Mouse (Mus musculus): ENCODE measurements around the gene Gak. TPM values are rescaled to one million over a fixed set of nuclear protein-coding genes. Genes with fewer than 3 reads are reported as not detected.

Gene Gak
- polyA plus RNA-seq, 1 experiment from 2014 or later = 57.1 TPM

DNA sequence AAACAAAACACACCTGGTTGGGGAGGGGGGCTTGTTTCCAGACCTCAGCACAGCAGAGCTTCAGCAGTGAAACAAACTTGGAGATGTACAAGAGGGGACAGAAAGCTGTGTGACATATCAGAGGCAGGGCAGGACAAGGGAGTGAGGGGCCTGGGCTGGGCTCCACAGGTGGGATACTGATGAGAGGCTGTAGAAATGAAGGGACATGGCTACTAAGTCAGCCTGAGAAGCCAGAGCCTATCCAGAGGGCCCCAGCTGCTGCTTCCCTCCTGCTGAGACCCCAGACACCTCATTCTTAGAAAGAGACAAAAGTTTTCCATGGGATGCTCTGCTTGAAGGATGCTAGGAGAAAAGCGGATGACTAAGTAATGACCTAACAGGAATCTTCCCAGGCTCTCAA is 29.1 kb upstream of the Gak start:
- Histone ChIP-seq H3K36me3 (ENCODE audit: control insufficient read depth, insufficient read depth, low read length) (peaks cover 21% of the 10 kb centered on the region), H3K9ac (ENCODE audit: low read length) (no peak overlapping the region), H3K9me3 (ENCODE audit: control insufficient read depth, low read length) (no peaks in the 10 kb centered on the region), H3K4me2 (ENCODE audit: low read depth, low read length) (no peak overlapping the region), H3K4me3 (ENCODE audit: low read length) (no peak overlapping the region), H3K27me3 (ENCODE audit: control insufficient read depth, insufficient read depth, low read depth, low read length) (no peaks in the 10 kb centered on the region), H3K4me1 (replicated peaks; ENCODE audit: control insufficient read depth, insufficient read depth, low read length) (peaks cover 7% of the 10 kb centered on the region), H3K27ac (ENCODE audit: low read length) (no peak overlapping the region)
- 88% methylated on average over 1 of the region's 1 CpGs for WGBS
- no peak for ATAC-seq (ENCODE audit: low read depth)

DNA sequence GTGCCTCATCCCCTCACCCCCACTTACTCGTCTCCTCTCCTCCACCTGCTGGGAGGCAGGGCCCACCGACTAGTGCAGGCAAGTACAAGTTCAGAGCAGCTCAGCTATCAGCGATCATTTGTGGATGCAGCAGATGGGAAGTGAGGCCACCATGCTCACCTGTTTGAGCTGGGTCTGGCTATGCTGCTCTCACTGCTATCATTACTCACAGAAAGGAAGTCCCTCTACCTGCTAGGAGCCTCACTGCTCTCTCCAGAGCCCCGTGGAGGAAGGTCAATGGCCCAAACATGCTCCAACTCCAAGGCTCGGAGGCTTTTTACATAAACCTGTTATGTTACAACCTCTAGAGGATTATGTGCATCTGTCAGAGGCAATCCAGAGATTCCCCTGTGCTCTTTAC is 27.9 kb upstream of the Gak start:
- ATAC-seq (ENCODE audit: low read depth) = no peak
- no peak overlapping the region for H3K9ac ChIP-seq (ENCODE audit: low read length)

DNA sequence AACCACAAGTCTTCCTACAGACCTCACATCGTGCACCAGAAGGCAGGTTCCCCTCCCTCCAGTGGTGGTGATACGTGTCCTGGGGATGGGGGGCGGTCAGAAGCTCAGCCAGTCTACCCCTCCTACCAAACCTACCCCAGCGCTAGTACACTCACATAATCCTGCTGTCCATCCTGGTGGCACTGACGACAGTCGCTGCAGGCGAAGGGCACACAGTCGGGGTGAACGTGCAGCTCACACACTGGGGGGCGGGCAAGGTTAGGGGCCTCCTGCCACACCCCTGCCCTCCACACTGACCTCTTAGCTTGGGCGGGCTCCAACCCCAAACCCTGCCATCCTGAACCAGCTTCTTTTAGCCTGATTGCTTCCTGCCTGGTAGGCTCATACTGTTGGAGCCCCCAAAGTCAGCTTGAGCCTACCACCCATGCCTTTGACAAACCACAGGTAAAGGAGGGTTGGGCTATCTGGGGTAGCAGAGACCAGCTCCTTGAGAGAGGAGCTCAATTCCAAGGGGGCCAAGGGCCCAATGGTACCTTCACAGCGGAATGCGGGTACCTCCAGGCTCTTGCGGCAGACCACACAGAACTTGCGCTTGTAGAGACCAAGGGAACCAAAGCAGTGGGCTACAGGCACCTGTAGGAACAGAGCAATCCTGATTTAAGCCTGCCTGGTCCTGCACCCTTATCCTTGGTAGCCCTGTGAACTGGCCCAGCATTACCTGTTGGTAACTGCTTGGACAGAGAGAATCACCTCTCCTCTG is 26.5 kb upstream of the Gak start:
- no peak overlapping the region for H3K9ac ChIP-seq (ENCODE audit: low read length)
- H3K4me2 ChIP-seq (ENCODE audit: low read depth, low read length) = no peak overlapping the region
- peaks cover 31% of the 10 kb centered on the region for H3K36me3 ChIP-seq (ENCODE audit: control insufficient read depth, insufficient read depth, low read length)
- H3K9me3 ChIP-seq (ENCODE audit: control insufficient read depth, low read length) = no peaks in the 10 kb centered on the region
- peaks cover 7% of the 10 kb centered on the region for H3K4me1 ChIP-seq (replicated peaks; ENCODE audit: control insufficient read depth, insufficient read depth, low read length)
- no peaks in the 10 kb centered on the region for H3K27me3 ChIP-seq (ENCODE audit: control insufficient read depth, insufficient read depth, low read depth, low read length)
- H3K4me3 ChIP-seq (ENCODE audit: low read length) = no peak overlapping the region
- no peak overlapping the region for H3K27ac ChIP-seq (ENCODE audit: low read length)
- 88% methylated on average over 15 of the region's 15 CpGs for WGBS
- ATAC-seq (ENCODE audit: low read depth) = no peak

More for the DNA sequence above, 27.9 kb upstream of the Gak start:
- H3K4me1 ChIP-seq (replicated peaks; ENCODE audit: control insufficient read depth, insufficient read depth, low read length) = peaks cover 7% of the 10 kb centered on the region
- no peak overlapping the region for H3K4me3 ChIP-seq (ENCODE audit: low read length)
- H3K4me2 ChIP-seq (ENCODE audit: low read depth, low read length) = no peak overlapping the region
- 76% methylated on average over 5 of the region's 5 CpGs for WGBS
- no peak overlapping the region for H3K27ac ChIP-seq (ENCODE audit: low read length)
- H3K27me3 ChIP-seq (ENCODE audit: control insufficient read depth, insufficient read depth, low read depth, low read length) = no peaks in the 10 kb centered on the region
- peaks cover 30% of the 10 kb centered on the region for H3K36me3 ChIP-seq (ENCODE audit: control insufficient read depth, insufficient read depth, low read length)
- H3K9me3 ChIP-seq (ENCODE audit: control insufficient read depth, low read length) = no peaks in the 10 kb centered on the region

DNA sequence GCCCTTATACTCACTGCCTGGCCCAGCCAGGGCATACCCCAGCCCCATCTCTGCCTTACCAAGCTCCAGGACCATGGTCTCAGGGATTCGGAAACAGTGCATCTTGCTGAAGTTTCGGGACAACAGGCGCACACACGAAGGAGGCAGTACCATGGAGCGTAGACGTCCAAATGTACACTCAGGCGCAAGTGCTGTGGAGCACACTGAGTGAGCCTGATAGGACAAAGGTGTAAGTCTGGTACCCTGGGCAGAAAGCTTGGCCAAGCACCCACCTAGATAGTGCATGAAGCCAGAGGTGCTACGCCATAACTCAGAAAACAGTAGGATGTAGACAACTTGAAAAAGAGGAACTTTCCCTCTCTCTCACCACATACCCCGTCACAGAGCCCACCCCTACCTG is 25.8 kb upstream of the Gak start:
- Histone ChIP-seq H3K27ac (ENCODE audit: low read length) (no peak overlapping the region), H3K36me3 (ENCODE audit: control insufficient read depth, insufficient read depth, low read length) (peaks cover 31% of the 10 kb centered on the region), H3K27me3 (ENCODE audit: control insufficient read depth, insufficient read depth, low read depth, low read length) (no peaks in the 10 kb centered on the region), H3K9ac (ENCODE audit: low read length) (no peak overlapping the region), H3K4me3 (ENCODE audit: low read length) (no peak overlapping the region), H3K9me3 (ENCODE audit: control insufficient read depth, low read length) (no peaks in the 10 kb centered on the region), H3K4me1 (replicated peaks; ENCODE audit: control insufficient read depth, insufficient read depth, low read length) (peaks cover 7% of the 10 kb centered on the region), H3K4me2 (ENCODE audit: low read depth, low read length) (no peak overlapping the region)
- WGBS = 92% methylated on average over 9 of the region's 9 CpGs
- ATAC-seq (ENCODE audit: low read depth) = no peak

DNA sequence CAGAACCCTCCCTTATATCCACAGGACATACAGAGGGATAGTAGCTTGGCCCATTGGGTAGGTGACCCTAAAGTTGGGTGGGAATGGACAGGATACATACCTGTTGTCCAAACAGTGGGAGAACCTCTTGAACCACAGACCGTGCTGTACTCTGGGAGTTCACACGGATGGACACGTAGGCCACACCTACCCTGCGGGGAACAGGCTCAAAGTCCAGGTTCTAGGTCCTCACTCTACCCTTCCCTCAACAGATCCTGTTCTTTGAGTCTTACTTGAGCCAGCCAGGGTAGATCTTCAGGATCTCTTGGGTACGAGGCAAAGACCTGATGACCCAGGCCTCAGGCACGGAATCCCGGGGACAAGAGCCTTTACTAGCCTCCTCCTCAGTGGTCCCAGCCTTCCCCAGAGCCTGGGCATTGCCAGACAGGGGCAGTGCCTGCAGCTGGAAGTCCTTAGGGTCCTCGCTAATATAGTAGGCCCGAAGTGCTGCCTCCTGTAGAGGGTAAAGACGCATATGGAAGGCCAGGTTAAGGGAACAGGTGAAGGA is 25.0 kb upstream of the Gak start:
- H3K36me3 ChIP-seq (ENCODE audit: control insufficient read depth, insufficient read depth, low read length) = peaks cover 31% of the 10 kb centered on the region
- H3K4me3 ChIP-seq (ENCODE audit: low read length) = no peak overlapping the region
- H3K9ac ChIP-seq (ENCODE audit: low read length) = no peak overlapping the region
- H3K27me3 ChIP-seq (ENCODE audit: control insufficient read depth, insufficient read depth, low read depth, low read length) = no peaks in the 10 kb centered on the region
- no peak overlapping the region for H3K4me2 ChIP-seq (ENCODE audit: low read depth, low read length)
- no peaks in the 10 kb centered on the region for H3K9me3 ChIP-seq (ENCODE audit: control insufficient read depth, low read length)
- peaks cover 3% of the 10 kb centered on the region for H3K4me1 ChIP-seq (replicated peaks; ENCODE audit: control insufficient read depth, insufficient read depth, low read length)
- 91% methylated on average over 10 of the region's 10 CpGs for WGBS
- H3K27ac ChIP-seq (ENCODE audit: low read length) = no peak overlapping the region
- no peak for ATAC-seq (ENCODE audit: low read depth)

DNA sequence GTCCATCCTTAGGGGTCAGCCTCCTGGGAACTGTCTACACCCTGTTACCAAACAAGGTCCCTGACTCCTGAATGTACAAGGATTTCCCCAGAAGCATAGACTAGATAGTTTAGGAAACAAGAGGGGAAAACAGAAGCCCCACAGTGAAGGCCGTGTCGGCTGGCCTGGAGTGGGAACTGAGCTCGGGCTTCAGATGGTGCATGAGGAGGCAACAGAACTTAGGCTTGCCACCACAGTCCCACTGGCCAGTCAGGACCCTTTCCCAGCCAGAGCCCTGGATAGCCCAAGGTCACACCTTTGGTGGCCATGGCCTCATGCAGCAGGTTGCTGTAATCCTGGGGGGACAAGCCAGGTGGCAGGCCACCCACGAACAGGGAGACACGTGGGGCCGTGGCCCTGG is 23.8 kb upstream of the Gak start:
- H3K36me3 ChIP-seq (ENCODE audit: control insufficient read depth, insufficient read depth, low read length) = peaks cover 33% of the 10 kb centered on the region
- no peak overlapping the region for H3K4me2 ChIP-seq (ENCODE audit: low read depth, low read length)
- H3K4me1 ChIP-seq (replicated peaks; ENCODE audit: control insufficient read depth, insufficient read depth, low read length) = no peaks in the 10 kb centered on the region
- H3K27me3 ChIP-seq (ENCODE audit: control insufficient read depth, insufficient read depth, low read depth, low read length) = no peaks in the 10 kb centered on the region
- no peak overlapping the region for H3K9ac ChIP-seq (ENCODE audit: low read length)
- H3K27ac ChIP-seq (ENCODE audit: low read length) = no peak overlapping the region
- WGBS = 89% methylated on average over 6 of the region's 6 CpGs
- H3K4me3 ChIP-seq (ENCODE audit: low read length) = no peak overlapping the region
- no peak for ATAC-seq (ENCODE audit: low read depth)
- H3K9me3 ChIP-seq (ENCODE audit: control insufficient read depth, low read length) = no peaks in the 10 kb centered on the region

DNA sequence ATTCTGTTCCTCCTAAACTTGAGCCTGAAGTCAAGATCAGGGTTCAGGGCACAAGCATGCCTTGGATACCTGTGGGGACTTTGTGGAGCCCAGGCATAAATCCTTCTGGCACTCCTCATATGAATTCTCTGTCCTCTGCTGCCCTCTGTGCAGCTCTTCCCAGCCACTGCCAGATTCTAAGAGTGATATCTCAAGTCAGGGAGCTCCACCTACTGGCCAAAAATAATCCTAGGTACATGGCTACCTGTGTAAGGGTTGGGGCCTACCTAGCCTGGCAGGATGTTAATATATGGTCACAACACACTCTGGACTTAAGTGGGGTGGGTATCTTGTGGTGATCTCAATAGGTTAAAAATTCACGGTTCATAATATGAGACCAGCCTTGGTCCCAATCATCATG is 22.3 kb upstream of the Gak start:
- H3K9me3 ChIP-seq (ENCODE audit: control insufficient read depth, low read length) = no peaks in the 10 kb centered on the region
- H3K4me1 ChIP-seq (replicated peaks; ENCODE audit: control insufficient read depth, insufficient read depth, low read length) = no peaks in the 10 kb centered on the region
- H3K27ac ChIP-seq (ENCODE audit: low read length) = no peak overlapping the region
- H3K4me2 ChIP-seq (ENCODE audit: low read depth, low read length) = no peak overlapping the region
- no peak overlapping the region for H3K4me3 ChIP-seq (ENCODE audit: low read length)
- peaks cover 37% of the 10 kb centered on the region for H3K36me3 ChIP-seq (ENCODE audit: control insufficient read depth, insufficient read depth, low read length)
- peak; percentile 48 for ATAC-seq (ENCODE audit: low read depth)
- 47% methylated on average over 1 of the region's 1 CpGs for WGBS
- no peak overlapping the region for H3K9ac ChIP-seq (ENCODE audit: low read length)
- no peaks in the 10 kb centered on the region for H3K27me3 ChIP-seq (ENCODE audit: control insufficient read depth, insufficient read depth, low read depth, low read length)

DNA sequence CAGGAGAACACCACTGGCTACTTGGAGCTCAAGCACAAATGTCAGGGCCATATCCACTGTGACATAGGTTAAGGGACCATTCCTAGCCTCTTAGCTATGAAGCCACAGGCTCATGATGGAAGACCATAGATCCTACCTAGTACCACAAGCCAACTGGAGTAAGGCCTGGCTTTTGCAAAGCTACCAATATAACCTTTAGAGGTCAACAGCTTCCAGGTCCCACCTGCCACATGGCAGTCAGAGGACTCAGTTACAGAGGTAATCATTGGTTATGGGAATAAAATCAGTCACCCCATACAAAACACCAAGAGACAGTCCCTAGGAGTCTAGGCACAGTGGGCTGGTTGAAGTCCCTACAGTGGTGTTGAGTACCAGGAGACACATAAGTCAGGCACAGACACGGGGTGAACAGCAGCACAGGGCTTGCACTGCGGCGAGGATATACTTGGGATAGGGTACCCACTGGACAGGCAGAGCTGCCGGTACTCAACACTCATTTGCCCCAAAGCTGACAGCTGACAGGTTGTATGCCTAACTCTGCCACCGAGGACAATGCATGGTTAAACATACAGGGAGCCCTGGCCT is 21.7 kb upstream of the Gak start:
- no peak for ATAC-seq (ENCODE audit: low read depth)
- no peaks in the 10 kb centered on the region for H3K9me3 ChIP-seq (ENCODE audit: control insufficient read depth, low read length)
- 78% methylated on average over 5 of the region's 5 CpGs for WGBS
- H3K27me3 ChIP-seq (ENCODE audit: control insufficient read depth, insufficient read depth, low read depth, low read length) = no peaks in the 10 kb centered on the region
- H3K4me3 ChIP-seq (ENCODE audit: low read length) = no peak overlapping the region
- no peak overlapping the region for H3K4me2 ChIP-seq (ENCODE audit: low read depth, low read length)
- H3K9ac ChIP-seq (ENCODE audit: low read length) = no peak overlapping the region
- H3K4me1 ChIP-seq (replicated peaks; ENCODE audit: control insufficient read depth, insufficient read depth, low read length) = no peaks in the 10 kb centered on the region
- peaks cover 35% of the 10 kb centered on the region for H3K36me3 ChIP-seq (ENCODE audit: control insufficient read depth, insufficient read depth, low read length)
- no peak overlapping the region for H3K27ac ChIP-seq (ENCODE audit: low read length)

DNA sequence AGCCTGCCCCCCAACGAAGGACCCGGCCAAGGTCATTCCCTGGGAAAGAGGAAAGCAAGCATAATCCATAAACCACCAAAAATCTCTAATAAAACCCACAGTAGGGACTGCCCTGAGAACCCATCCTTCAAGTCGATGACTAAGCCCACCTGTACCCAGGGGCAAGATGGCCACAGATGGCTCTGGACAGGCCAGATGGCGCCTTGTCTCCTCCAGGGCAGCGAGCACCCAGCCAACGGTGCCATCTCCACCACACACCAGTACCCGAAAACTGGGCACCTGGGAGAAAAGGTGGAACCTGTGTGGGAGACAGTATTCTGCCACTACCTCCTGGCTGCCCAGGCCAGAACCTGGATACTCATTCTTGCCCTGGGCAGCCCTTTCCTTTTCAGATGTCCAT is 20.8 kb upstream of the Gak start:
- ATAC-seq (ENCODE audit: low read depth) = no peak
- no peak overlapping the region for H3K4me2 ChIP-seq (ENCODE audit: low read depth, low read length)

More for the DNA sequence above, 20.8 kb upstream of the Gak start:
- Histone ChIP-seq H3K27ac (ENCODE audit: low read length) (no peak overlapping the region), H3K4me3 (ENCODE audit: low read length) (no peak overlapping the region), H3K4me1 (replicated peaks; ENCODE audit: control insufficient read depth, insufficient read depth, low read length) (no peaks in the 10 kb centered on the region), H3K36me3 (ENCODE audit: control insufficient read depth, insufficient read depth, low read length) (peaks cover 33% of the 10 kb centered on the region), H3K27me3 (ENCODE audit: control insufficient read depth, insufficient read depth, low read depth, low read length) (no peaks in the 10 kb centered on the region), H3K9me3 (ENCODE audit: control insufficient read depth, low read length) (no peaks in the 10 kb centered on the region), H3K9ac (ENCODE audit: low read length) (no peak overlapping the region)
- WGBS = 84% methylated on average over 7 of the region's 7 CpGs

Data from lung, embryonic 16.5 days (tissue).